Mouse (Mus musculus): ENCODE measurements around the gene Slfn14. TPM values are rescaled to one million over a fixed set of nuclear protein-coding genes. Genes with fewer than 3 reads are reported as not detected.
"Not testable (repeated sequence)": the region's sequence is repeated elsewhere in the genome, so short reads cannot be mapped to it uniquely, and the experiment has no call there.

The Slfn14 gene
- polyA plus RNA-seq, 1 experiment, result not detected

GRCm38 (mm10) chr11:83289633-83290032 lies 3.1 kb upstream of the Slfn14 start:
- 74% methylated on average over 2 of the region's 2 CpGs for WGBS
- no peak for DNase-seq (ENCODE audit: low read depth, low spot score)

- no peak for DNase-seq (ENCODE audit: low read depth, low spot score)
- 82% methylated on average over 5 of the region's 5 CpGs for WGBS
Observed at GRCm38 (mm10) chr11:83289036-83289435, 2.5 kb upstream of the Slfn14 start.

GRCm38 (mm10) chr11:83285627-83286026 lies 899 bp downstream of the Slfn14 start:
- 84% methylated on average over 4 of the region's 4 CpGs for WGBS
- DNase-seq (ENCODE audit: low read depth, low spot score), result no peak

GRCm38 (mm10) chr11:83282084-83282483 lies 4.4 kb downstream of the Slfn14 start:
- no peak for DNase-seq (ENCODE audit: low read depth, low spot score)
- WGBS, result 62% methylated on average over 2 of the region's 2 CpGs

- 68% methylated on average over 6 of the region's 6 CpGs for WGBS
- DNase-seq (ENCODE audit: low read depth, low spot score), result no peak
Observed at GRCm38 (mm10) chr11:83279691-83280090, 6.8 kb downstream of the Slfn14 start.

- 65% methylated on average over 4 of the region's 4 CpGs for WGBS
Observed at GRCm38 (mm10) chr11:83279024-83279423, 7.5 kb downstream of the Slfn14 start.

GRCm38 (mm10) chr11:83276251-83276650 lies 10.3 kb downstream of the Slfn14 start:
- DNase-seq (ENCODE audit: low read depth, low spot score), result no peak
- 47% methylated on average over 7 of the region's 7 CpGs for WGBS

More at GRCm38 (mm10) chr11:83279024-83279423, 7.5 kb downstream of the Slfn14 start:
- no peak for DNase-seq (ENCODE audit: low read depth, low spot score)

- 15% methylated on average over 2 of the region's 2 CpGs for WGBS
- no peak for DNase-seq (ENCODE audit: low read depth, low spot score)
Observed at GRCm38 (mm10) chr11:83271951-83272843, 14.3 kb downstream of the Slfn14 start.

- peak; percentile 57 for DNase-seq (ENCODE audit: low read depth, low spot score)
- under 1% methylated on average over 26 of the region's 26 CpGs for WGBS
Observed at GRCm38 (mm10) chr11:83271151-83271950, 15.2 kb downstream of the Slfn14 start.

- WGBS, result 0% methylated on average over 6 of the region's 6 CpGs
Observed at GRCm38 (mm10) chr11:83270842-83271150, 15.7 kb downstream of the Slfn14 start.

GRCm38 (mm10) chr11:83263146-83263545 lies 23.4 kb downstream of the Slfn14 start:
- no peak for DNase-seq (ENCODE audit: low read depth, low spot score)
- 60% methylated on average over 3 of the region's 3 CpGs for WGBS

More at GRCm38 (mm10) chr11:83270842-83271150, 15.7 kb downstream of the Slfn14 start:
- no peak for DNase-seq (ENCODE audit: low read depth, low spot score)

- 95% methylated on average over 1 of the region's 1 CpGs for WGBS
- DNase-seq (ENCODE audit: low read depth, low spot score), result no peak
Observed at GRCm38 (mm10) chr11:83262673-83263072, 23.9 kb downstream of the Slfn14 start.

GRCm38 (mm10) chr11:83257211-83257610 lies 29.3 kb downstream of the Slfn14 start:
- WGBS, result 31% methylated on average over 5 of the region's 5 CpGs

GRCm38 (mm10) chr11:83239811-83240210 lies 46.7 kb downstream of the Slfn14 start:
- WGBS, result 19% methylated on average over 2 of the region's 2 CpGs
- no peak for DNase-seq (ENCODE audit: low read depth, low spot score)

More at GRCm38 (mm10) chr11:83257211-83257610, 29.3 kb downstream of the Slfn14 start:
- DNase-seq (ENCODE audit: low read depth, low spot score), result not testable (repeated sequence)

- WGBS, result 86% methylated on average over 2 of the region's 2 CpGs
- no peak for DNase-seq (ENCODE audit: low read depth, low spot score)
Observed at GRCm38 (mm10) chr11:83238389-83238788, 48.1 kb downstream of the Slfn14 start.

GRCm38 (mm10) chr11:83237390-83237789 lies 49.1 kb downstream of the Slfn14 start:
- 67% methylated on average over 9 of the region's 9 CpGs for WGBS
- DNase-seq (ENCODE audit: low read depth, low spot score), result not testable (repeated sequence)

GRCm38 (mm10) chr11:83233621-83234020 lies 52.9 kb downstream of the Slfn14 start:
- 34% methylated on average over 5 of the region's 5 CpGs for WGBS
- not testable (repeated sequence) for DNase-seq (ENCODE audit: low read depth, low spot score)

- WGBS, result 62% methylated on average over 3 of the region's 3 CpGs
- DNase-seq (ENCODE audit: low read depth, low spot score), result no peak
Observed at GRCm38 (mm10) chr11:83230966-83231365, 55.6 kb downstream of the Slfn14 start.

- WGBS, result 84% methylated on average over 7 of the region's 7 CpGs
- DNase-seq (ENCODE audit: low read depth, low spot score), result no peak
Observed at GRCm38 (mm10) chr11:83227926-83228723, 58.4 kb downstream of the Slfn14 start.

Measured in large intestine, adult 2 months (tissue).